Mouse (Mus musculus): ENCODE results near the gene Adipoq.

- TF ChIP-seq CTCF (conservative IDR thresholded peaks at IDR 0.05; ENCODE audit: insufficient read depth, insufficient read length, low read depth, low read length), result no peak
- no peak for TF ChIP-seq POLR2A (IDR thresholded peaks at IDR 0.05; ENCODE audit: low read depth, low read length)
Measured at GRCm38 (mm10) chr16:23124398-23124797, 21.9 kb upstream of the Adipoq start.

Data from kidney, adult 2 months (tissue).